Mouse (Mus musculus) lung, embryonic 16.5 days (tissue): Measurements from ENCODE around the gene Sall1. TPM values are rescaled to one million over a fixed set of nuclear protein-coding genes. Genes with fewer than 3 reads are reported as not detected.

ENCODE experiments used
- ATAC-seq: fragments of 200-750 bp; cut with Nextera tagmentation; 2 replicates; pipeline ENCODE4 v1.8.0; 2017; ENCODE audit warnings: low read depth, mild to moderate bottlenecking, moderate library complexity
- H3K27ac ChIP-seq: fragments of 300-500 bp; sonication (generic); 2 replicates; pipeline ENCODE4 v1.5.1; 2014; ENCODE audit warnings: mild to moderate bottlenecking, control low read depth, low read length
- H3K27me3 ChIP-seq: fragments of 300-500 bp; sonication (generic); 2 replicates; pipeline ENCODE4 v1.6.1; 2014; ENCODE audit warnings: low read depth, low read length, mixed read lengths; ENCODE audit not compliant: control insufficient read depth, insufficient read depth
- H3K36me3 ChIP-seq: fragments of 300-500 bp; sonication (generic); 2 replicates; pipeline ENCODE4 v1.6.1; 2014; ENCODE audit warnings: low read length; ENCODE audit not compliant: control insufficient read depth, insufficient read depth
- H3K4me1 ChIP-seq: fragments of 300-500 bp; sonication (generic); replicated peaks from 2 replicates; pipeline ENCODE4 v1.6.1; 2014; ENCODE audit warnings: low read length, mixed read lengths; ENCODE audit not compliant: control insufficient read depth, insufficient read depth
- H3K4me2 ChIP-seq: fragments of 300-500 bp; sonication (generic); 2 replicates; pipeline ENCODE4 v1.6.1; 2014; ENCODE audit warnings: low read depth, low read length, control low read depth
- H3K4me3 ChIP-seq: fragments of 300-500 bp; sonication (generic); 2 replicates; pipeline ENCODE4 v1.5.1; 2014; ENCODE audit warnings: mild to moderate bottlenecking, low read length, control low read depth
- H3K9ac ChIP-seq: fragments of 300-500 bp; sonication (generic); 2 replicates; pipeline ENCODE4 v1.6.1; 2014; ENCODE audit warnings: low read length, control low read depth
- H3K9me3 ChIP-seq: fragments of 300-500 bp; sonication (generic); 2 replicates; pipeline ENCODE4 v1.6.1; 2016; ENCODE audit warnings: low read length; ENCODE audit not compliant: control insufficient read depth
- WGBS: fragments of 180-500 bp; shearing (Covaris S2); extraction: QIAGEN DNeasy Blood & Tissue Kit; methylation state at CpG from one replicate; pipeline ENCODE4 v1.1.7; 2014; 5-methylcytosine and 5-hydroxymethylcytosine counted together
- polyA plus RNA-seq: library from polyadenylated mRNA; unstranded; fragments of >200 nt; fragmentation: Nextera tagmentation; extraction: Ambion mirVana; gene quantifications from 2 replicates; pipeline ENCODE4 v1.2.1, GENCODE M21; 2015

Gene Sall1
- polyA plus RNA-seq, 1 experiment from 2014 or later: 0.03 TPM

DNA sequence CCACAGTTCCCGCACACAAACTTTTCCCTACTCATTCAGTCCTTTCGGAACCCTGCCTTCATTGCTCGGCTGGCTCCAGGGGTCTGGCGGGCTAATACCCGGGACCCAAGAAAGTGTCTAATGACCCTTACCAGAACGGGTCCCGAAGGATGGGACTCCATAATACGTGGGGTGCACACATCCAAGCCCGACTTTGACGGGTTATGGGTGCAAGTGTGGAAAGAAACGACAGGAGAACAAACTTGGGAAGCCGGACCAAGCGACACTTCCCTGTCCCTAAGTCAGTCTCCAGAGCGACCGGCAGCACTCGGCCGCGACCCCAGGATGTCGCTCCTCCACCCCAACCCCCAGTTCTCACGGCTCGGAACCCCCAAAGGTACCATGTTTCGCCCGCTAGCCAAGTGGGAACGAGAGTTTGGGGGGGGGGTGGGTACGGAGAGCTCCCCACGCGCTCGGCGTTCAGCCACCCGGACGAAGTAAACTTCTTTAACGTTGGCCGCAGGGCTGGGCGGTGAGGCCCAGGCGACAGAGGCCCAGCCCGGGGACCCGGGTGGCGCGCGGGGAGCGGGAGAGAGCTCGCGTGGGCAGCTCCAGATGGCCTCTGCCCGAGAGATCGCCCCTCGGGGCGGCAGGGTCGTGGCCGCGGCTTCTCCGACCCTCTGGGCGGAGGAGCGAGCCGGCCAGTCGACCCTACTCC is 2.4 kb downstream of the Sall1 start:
- Histone ChIP-seq H3K27ac (no peak overlapping the region), H3K9me3 (no peaks in the 10 kb centered on the region), H3K4me2 (peak overlapping the region; percentile 70), H3K4me1 (peaks cover 15% of the 10 kb centered on the region), H3K4me3 (peak overlapping the region; percentile 42), H3K9ac (peak overlapping the region; percentile 18; the same call in 1 of the 2 replicates), H3K36me3 (no peaks in the 10 kb centered on the region), H3K27me3 (peaks cover 83% of the 10 kb centered on the region)
- ATAC-seq: no peak; the same call in 1 of the 2 replicates
- WGBS: under 1% methylated on average over 55 of the region's 55 CpGs

DNA sequence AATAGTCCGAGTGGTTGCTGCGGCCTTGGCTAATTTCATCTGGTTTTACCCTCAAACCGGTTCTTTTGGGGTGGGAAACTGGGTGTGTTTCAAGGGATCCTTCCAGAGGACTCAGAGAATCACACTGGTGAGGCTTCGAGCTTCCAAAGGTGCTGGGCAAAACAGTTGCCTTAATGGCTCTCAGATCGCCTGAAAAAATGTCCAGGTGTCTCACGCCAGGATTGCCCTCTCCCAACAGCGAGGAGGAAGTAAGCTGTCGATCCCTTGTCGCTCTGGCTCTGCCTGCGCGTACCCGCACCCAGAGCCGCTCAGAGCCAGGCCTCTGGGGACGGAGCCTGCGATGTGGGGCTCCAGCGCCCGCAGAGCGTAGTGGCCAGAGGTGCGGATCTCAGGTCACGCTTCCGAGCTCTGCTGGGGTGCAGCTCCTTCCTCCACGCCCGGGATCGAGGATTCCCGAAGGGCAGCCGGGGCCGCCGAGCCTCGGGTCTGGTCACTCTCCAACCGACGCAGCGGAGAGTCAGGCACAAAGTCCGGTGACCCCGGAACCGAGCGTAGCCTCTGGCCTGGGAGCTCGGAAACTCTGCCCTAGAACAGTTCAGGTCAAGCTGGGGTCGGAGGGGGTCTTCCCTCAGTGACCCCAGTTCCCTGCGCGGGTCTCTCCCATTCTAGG is 3.1 kb downstream of the Sall1 start:
- 3% methylated on average over 40 of the region's 40 CpGs for WGBS
- Histone ChIP-seq H3K9me3 (no peaks in the 10 kb centered on the region), H3K4me3 (peak overlapping the region; percentile 20; the same call in 1 of the 2 replicates), H3K9ac (no peak overlapping the region), H3K27ac (no peak overlapping the region), H3K4me1 (peaks cover 15% of the 10 kb centered on the region), H3K4me2 (peak overlapping the region; percentile 70), H3K27me3 (peaks cover 83% of the 10 kb centered on the region), H3K36me3 (no peaks in the 10 kb centered on the region)
- ATAC-seq: no peak

DNA sequence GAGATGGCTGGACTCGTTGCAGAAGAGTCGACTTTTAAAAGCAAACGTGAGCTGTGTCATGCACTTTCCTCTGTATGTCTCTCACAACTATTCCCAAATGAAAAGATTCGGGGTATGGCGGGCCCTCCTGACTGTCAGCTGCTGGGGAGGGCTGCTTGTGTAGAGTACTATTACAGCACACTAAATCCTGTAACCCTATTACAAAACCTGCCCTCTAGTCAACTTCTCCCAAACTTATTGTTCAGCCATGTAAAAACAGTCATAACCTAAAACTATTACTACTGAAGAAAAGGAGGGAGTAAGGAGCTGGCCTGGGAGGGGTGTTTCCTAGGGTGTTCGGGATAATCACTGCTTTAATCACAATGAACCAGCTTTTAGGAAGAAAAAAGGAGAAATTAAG is 4.1 kb downstream of the Sall1 start:
- H3K4me1 ChIP-seq: peaks cover 15% of the 10 kb centered on the region
- peaks cover 79% of the 10 kb centered on the region for H3K27me3 ChIP-seq
- 20% methylated on average over 6 of the region's 6 CpGs for WGBS
- no peak for ATAC-seq
- H3K36me3 ChIP-seq: no peaks in the 10 kb centered on the region
- H3K4me3 ChIP-seq: no peak overlapping the region
- no peak overlapping the region for H3K9ac ChIP-seq
- no peak overlapping the region for H3K27ac ChIP-seq
- H3K9me3 ChIP-seq: no peaks in the 10 kb centered on the region
- H3K4me2 ChIP-seq: no peak overlapping the region

DNA sequence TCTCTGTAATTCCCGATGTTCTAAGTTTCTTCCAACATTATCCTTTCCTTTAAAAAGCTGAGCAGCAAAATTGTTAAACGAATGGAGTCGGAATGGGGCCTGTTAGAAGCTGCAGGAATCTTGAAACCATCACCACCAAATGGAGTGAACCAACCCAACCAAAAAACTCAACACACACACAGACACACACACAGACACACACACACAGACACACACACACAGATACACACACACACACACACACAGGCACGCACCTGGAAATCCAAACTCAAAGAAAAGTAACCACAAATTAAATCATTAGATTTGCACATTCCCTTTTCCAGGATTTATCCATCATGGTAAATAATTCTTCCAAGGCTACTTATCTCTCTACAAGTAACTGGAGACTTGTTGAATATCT is 5.0 kb downstream of the Sall1 start:
- no peak overlapping the region for H3K4me3 ChIP-seq
- no peak overlapping the region for H3K4me2 ChIP-seq
- WGBS: 47% methylated on average over 4 of the region's 4 CpGs
- no peaks in the 10 kb centered on the region for H3K36me3 ChIP-seq
- peaks cover 82% of the 10 kb centered on the region for H3K27me3 ChIP-seq
- no peaks in the 10 kb centered on the region for H3K9me3 ChIP-seq
- H3K4me1 ChIP-seq: peaks cover 15% of the 10 kb centered on the region
- no peak for ATAC-seq
- no peak overlapping the region for H3K27ac ChIP-seq
- no peak overlapping the region for H3K9ac ChIP-seq

DNA sequence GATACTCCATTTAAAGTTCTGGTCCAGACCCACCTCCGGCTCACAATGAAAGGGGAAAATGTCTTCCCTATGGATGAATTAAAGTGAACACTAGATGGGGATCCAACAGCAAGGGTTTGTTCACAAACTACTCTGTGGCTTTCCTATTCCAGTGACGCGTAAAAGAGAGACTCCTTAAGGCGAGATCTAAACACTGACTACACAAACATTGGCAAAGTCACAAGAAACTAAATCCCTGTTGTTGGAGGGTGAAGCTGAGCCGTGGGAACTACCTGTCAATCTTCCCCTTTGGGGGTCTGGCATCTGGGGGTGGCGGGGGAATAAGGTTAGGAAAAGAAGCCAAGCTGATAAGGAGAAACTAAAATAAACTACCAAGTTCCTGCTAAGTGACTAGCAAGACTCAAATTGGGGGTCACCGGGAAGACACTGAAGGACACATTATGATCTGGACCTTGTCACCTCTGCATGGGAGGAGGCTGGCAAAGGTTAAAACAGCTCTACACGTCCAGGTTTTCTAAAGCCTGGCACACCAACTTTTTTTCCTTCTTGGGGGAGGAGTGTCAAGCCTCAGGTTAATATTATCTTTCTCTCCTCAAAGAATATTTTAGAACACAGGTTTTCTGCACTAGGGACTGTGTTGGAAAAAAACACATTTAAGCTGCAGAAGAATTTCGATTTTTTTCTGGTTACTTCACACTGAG is 6.3 kb downstream of the Sall1 start:
- ATAC-seq: no peak
- Histone ChIP-seq H3K9ac (no peak overlapping the region), H3K4me2 (no peak overlapping the region), H3K36me3 (no peaks in the 10 kb centered on the region), H3K27ac (no peak overlapping the region), H3K4me3 (no peak overlapping the region), H3K9me3 (no peaks in the 10 kb centered on the region), H3K27me3 (peaks cover 77% of the 10 kb centered on the region), H3K4me1 (peaks cover 11% of the 10 kb centered on the region)
- 7% methylated on average over 9 of the region's 9 CpGs for WGBS

DNA sequence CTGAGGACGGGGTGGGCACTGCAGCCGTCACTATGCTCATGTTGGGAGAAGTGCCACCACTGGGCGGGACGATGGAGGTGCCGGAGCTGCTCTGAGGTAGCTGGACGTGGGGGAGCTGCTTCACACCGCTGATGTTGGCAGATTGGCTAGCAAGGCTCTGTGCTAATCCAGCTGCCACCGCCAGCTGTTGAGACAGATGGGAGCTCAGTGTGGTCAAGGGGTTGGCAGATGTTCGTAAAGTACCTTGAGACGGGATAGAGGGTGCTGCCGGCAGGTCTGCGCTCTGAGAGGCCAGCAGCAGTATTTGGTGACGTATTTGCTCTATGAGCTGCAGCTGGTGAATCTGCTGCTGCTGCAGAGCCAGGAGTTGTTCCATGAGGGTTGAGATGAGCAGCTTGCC is 11.6 kb downstream of the Sall1 start:
- Histone ChIP-seq H3K27ac (no peak overlapping the region), H3K4me2 (no peak overlapping the region), H3K27me3 (peaks cover 59% of the 10 kb centered on the region), H3K36me3 (no peaks in the 10 kb centered on the region), H3K9me3 (no peaks in the 10 kb centered on the region), H3K9ac (no peak overlapping the region), H3K4me3 (no peak overlapping the region), H3K4me1 (no peaks in the 10 kb centered on the region)
- no peak for ATAC-seq
- 74% methylated on average over 13 of the region's 13 CpGs for WGBS

DNA sequence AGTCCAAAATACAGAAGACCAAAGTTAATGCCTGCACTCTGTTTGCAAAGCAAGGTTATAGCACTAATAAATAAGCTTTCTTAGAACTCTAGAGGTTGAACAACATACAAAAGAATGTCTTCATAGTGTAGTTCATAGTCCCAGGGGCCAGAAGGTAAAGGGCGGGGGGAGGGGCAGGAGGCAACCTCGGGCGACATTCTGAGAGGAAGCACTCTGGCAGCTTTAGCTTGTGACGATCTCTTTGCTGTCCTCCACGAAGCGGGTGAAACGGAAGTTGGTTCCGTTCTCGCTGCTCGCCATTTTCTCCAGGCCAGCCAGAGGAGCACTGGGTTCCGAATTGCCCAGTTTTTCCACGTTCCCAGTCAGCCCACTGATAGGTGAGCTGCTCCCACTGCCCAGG is 15.8 kb downstream of the Sall1 start:
- H3K27ac ChIP-seq: no peak overlapping the region
- H3K4me2 ChIP-seq: no peak overlapping the region
- 61% methylated on average over 12 of the region's 12 CpGs for WGBS
- H3K9ac ChIP-seq: no peak overlapping the region
- H3K27me3 ChIP-seq: peaks cover 50% of the 10 kb centered on the region
- peaks cover 3% of the 10 kb centered on the region; the same call in 1 of the 2 replicates for H3K4me1 ChIP-seq
- ATAC-seq: no peak
- no peaks in the 10 kb centered on the region for H3K9me3 ChIP-seq
- H3K4me3 ChIP-seq: no peak overlapping the region
- no peaks in the 10 kb centered on the region for H3K36me3 ChIP-seq

DNA sequence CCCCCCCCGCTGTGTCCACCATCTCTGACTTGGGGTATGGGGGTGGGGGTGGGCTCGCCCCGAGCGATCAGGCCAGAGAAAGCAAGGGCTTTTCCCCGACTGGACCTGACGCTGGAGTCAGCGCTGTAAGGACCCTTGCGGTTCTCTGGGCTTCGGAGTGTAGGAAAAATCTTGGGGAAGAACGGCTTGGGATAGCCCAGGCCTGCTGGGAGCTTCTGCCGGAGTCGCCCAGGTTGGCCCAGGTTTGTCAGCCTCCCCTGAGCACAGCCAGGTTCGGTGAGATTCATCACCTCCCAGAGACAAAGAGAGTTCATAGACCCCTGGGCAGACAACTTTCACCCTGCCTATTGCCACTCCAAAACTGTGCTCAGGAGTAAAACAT is 17.8 kb downstream of the Sall1 start:
- H3K27ac ChIP-seq: no peak overlapping the region
- no peak overlapping the region; the same call in 1 of the 2 replicates for H3K4me3 ChIP-seq
- peak overlapping the region; percentile 50; the same call in 1 of the 2 replicates for H3K4me2 ChIP-seq
- H3K27me3 ChIP-seq: peaks cover 43% of the 10 kb centered on the region
- no peaks in the 10 kb centered on the region for H3K36me3 ChIP-seq
- WGBS: 13% methylated on average over 12 of the region's 13 CpGs
- H3K9me3 ChIP-seq: no peaks in the 10 kb centered on the region
- peaks cover 3% of the 10 kb centered on the region; the same call in 1 of the 2 replicates for H3K4me1 ChIP-seq
- H3K9ac ChIP-seq: no peak overlapping the region
- no peak for ATAC-seq
